In genomic region chr7:101330074-101330840, GRCm38 (mm10) we compare ENCODE assay signal across 14 mouse cellular contexts. TPM values are rescaled to one million over a fixed set of nuclear protein-coding genes. Genes with fewer than 3 reads are reported as not detected.
DNase-seq lines count a peak whose midpoint lies in the region; TF ChIP-seq lines count a peak whose summit lies in the region.
"Had no signal": no experiment of that assay in that cellular context is flagged by ENCODE, and none has a peak within 500 bp of the region (broad histone marks: within the 10 kb centered on the region; RNA-seq: fewer than 3 reads in every experiment).

No protein-coding gene starts in this region.

- peak overlapping the region; percentile 73; the same call in 1 of the 2 replicates for H3K27ac ChIP-seq in layer of hippocampus, adult 2 months
- H3K27ac ChIP-seq: embryonic facial prominence, embryonic 15.5 days; liver, embryonic 14.5 days had no signal

- no peak for TF ChIP-seq CTCF in layer of hippocampus, adult 2 months (conservative IDR thresholded peaks at IDR 0.05)

- peak; percentile 81 for DNase-seq in adrenal gland, adult (ENCODE audit: inconsistent age in 2 of 2, low spot score in 1 of 2)
- DNase-seq in adrenal gland, postnatal 4 days (ENCODE audit: low spot score in 2 of 2): no peak
- no peak for DNase-seq in layer of hippocampus, adult 2 months (ENCODE audit: low spot score in 2 of 2)
- DNase-seq in layer of hippocampus, postnatal 25 days (ENCODE audit: extremely low spot score in 1 of 2, low spot score in 1 of 2): no peak
- peak; percentile 67 for DNase-seq in MN1 (ENCODE audit: low spot score)
- DNase-seq in cerebellum, postnatal 14 days: peak; percentile 60 to 61
- no peak for DNase-seq in kidney, postnatal 14 days
- no peak for DNase-seq in urinary bladder, postnatal 36 days (ENCODE audit: low spot score in 2 of 2)
- DNase-seq: gastrocnemius, postnatal 10 days; kidney, postnatal 36 days had no signal

- H3K4me3 ChIP-seq in layer of hippocampus, adult 2 months: no peak overlapping the region
- H3K4me3 ChIP-seq: embryonic facial prominence, embryonic 15.5 days; forebrain, embryonic 15.5 days; neural tube, embryonic 15.5 days had no signal

RNA-seq across cellular contexts. Expression of gene Stard10, which starts 13.4 kb away (rescaled TPM):
- 10 to 100 TPM; 40.3 to 52.3 TPM for total RNA-seq in adrenal gland, postnatal 4 days (2021)
- total RNA-seq in layer of hippocampus, adult 2 months (2021): 10 to 100 TPM; 23.6 to 24.6 TPM
- 10 to 100 TPM; 22.4 to 23.0 TPM for total RNA-seq in layer of hippocampus, postnatal 25 days (2021)

RNA-seq across cellular contexts. Expression of gene Arap1, which starts 17.6 kb away (rescaled TPM):
- total RNA-seq in adrenal gland, postnatal 4 days (2021): 100 to 1,000 TPM in 1 of 2 experiments, 10 to 100 TPM in 1; 76.3 to 102 TPM
- 10 to 100 TPM; 19.2 to 20.0 TPM for total RNA-seq in layer of hippocampus, adult 2 months (2021)
- total RNA-seq in layer of hippocampus, postnatal 25 days (2021): 10 to 100 TPM; 13.9 to 24.2 TPM

RNA-seq across cellular contexts. Expression of gene Atg16l2, which starts 28.2 kb away (rescaled TPM):
- total RNA-seq in adrenal gland, postnatal 4 days (2021): 10 to 100 TPM; 20.6 to 21.7 TPM
- 10 to 100 TPM; 37.9 to 47.8 TPM for total RNA-seq in layer of hippocampus, adult 2 months (2021)
- total RNA-seq in layer of hippocampus, postnatal 25 days (2021): 10 to 100 TPM; 35.1 to 36.6 TPM

Comparison
In these comparisons a context has a peak if more than half of its experiments do, and no peak if none do; other contexts are left out.
1. DNase-seq: peak in adrenal gland, adult (2 of 2), MN1 (single experiment) and cerebellum, postnatal 14 days (2 of 2); none in adrenal gland, postnatal 4 days (0 of 2), layer of hippocampus, adult 2 months (0 of 2), layer of hippocampus, postnatal 25 days (0 of 2), kidney, postnatal 14 days (single experiment) and urinary bladder, postnatal 36 days (0 of 2).